25 mouse cellular contexts compared by ENCODE assay signal in the genomic region with DNA sequence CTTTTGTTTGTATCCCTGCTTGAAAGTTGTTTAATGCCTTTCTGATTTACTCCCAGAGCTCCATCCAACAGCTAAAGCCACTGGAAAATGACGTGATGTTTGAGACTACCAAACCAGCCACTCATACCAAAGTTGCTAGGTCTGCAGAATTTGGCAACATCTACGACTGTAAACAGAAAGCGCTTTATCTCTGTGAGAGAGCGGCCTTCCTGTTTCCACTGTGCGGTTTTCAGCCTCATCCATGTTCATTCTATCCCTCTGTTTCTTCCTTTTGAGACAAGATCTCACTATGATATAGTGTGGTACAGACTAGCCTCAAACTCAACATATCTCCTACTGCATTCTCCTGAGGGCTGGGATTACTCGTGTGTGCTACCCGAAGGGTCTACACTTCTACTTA.
A peak's percentile ranks its signal among the peaks of the same experiment; 100 is the strongest.
DNase-seq lines count a peak whose midpoint lies in the region; ATAC-seq and TF ChIP-seq lines count a peak whose summit lies in the region.
"Had no signal": no experiment of that assay in that cellular context is flagged by ENCODE, and none has a peak within 500 bp of the region (broad histone marks: within the 10 kb centered on the region; RNA-seq: fewer than 3 reads in every experiment).

No protein-coding gene starts in this region.

- no peak overlapping the region for H3K4me3 ChIP-seq in kidney, adult 2 months (ENCODE audit: insufficient read depth, low read depth, low read length)
- H3K4me3 ChIP-seq in lung, embryonic 14.5 days (ENCODE audit: low read depth, low read length) = no peak overlapping the region
- no peak overlapping the region for H3K4me3 ChIP-seq in liver, embryonic 12.5 days
- H3K4me3 ChIP-seq: erythroblast, embryonic 14.5 days; forebrain, embryonic 10.5 days; gastrocnemius, adult 2 months; heart, embryonic 13.5 days; hindbrain, embryonic 15.5 days had no signal

- peak overlapping the region; percentile 18; the same call in 1 of the 2 replicates for H3K27ac ChIP-seq in kidney, adult 2 months (ENCODE audit: insufficient read depth, low read depth, low read length)
- no peak overlapping the region for H3K27ac ChIP-seq in lung, embryonic 14.5 days (ENCODE audit: low read depth)
- H3K27ac ChIP-seq in liver, embryonic 12.5 days = no peak overlapping the region
- H3K27ac ChIP-seq: forebrain, embryonic 10.5 days; gastrocnemius, adult 2 months; heart, embryonic 13.5 days; hindbrain, embryonic 15.5 days had no signal

- no peaks in the 10 kb centered on the region; the same call in 1 of the 2 replicates for H3K9me3 ChIP-seq in lung, embryonic 14.5 days (ENCODE audit: low read depth, low read length)
- H3K9me3 ChIP-seq in liver, embryonic 12.5 days (replicated peaks) = no peaks in the 10 kb centered on the region
- H3K9me3 ChIP-seq: G1E; hindbrain, embryonic 15.5 days had no signal

- TF ChIP-seq POLR2A in kidney, adult 2 months (IDR thresholded peaks at IDR 0.05; ENCODE audit: low read depth, low read length) = no peak

- 81% methylated on average over 7 of the region's 7 CpGs for WGBS in kidney, adult 2 months
- WGBS in lung, embryonic 14.5 days = 75% methylated on average over 7 of the region's 7 CpGs
- WGBS in liver, embryonic 12.5 days (ENCODE audit: insufficient replicate concordance) = 25% methylated on average over 7 of the region's 7 CpGs

- H3K9ac ChIP-seq in lung, embryonic 14.5 days = no peak overlapping the region
- H3K9ac ChIP-seq in liver, embryonic 12.5 days = no peak overlapping the region
- H3K9ac ChIP-seq: heart, embryonic 13.5 days; hindbrain, embryonic 15.5 days had no signal

- no peaks in the 10 kb centered on the region for H3K27me3 ChIP-seq in kidney, adult 2 months (replicated peaks; ENCODE audit: control insufficient read depth, insufficient read depth, low read length)
- no peaks in the 10 kb centered on the region for H3K27me3 ChIP-seq in lung, embryonic 14.5 days (ENCODE audit: insufficient read depth, low read length)
- H3K27me3 ChIP-seq in liver, embryonic 12.5 days (replicated peaks) = 0 out of 2 replicates have a peak, but pooled peaks cover 4% of the 10 kb centered on the region
- H3K27me3 ChIP-seq: heart, embryonic 13.5 days; hindbrain, embryonic 15.5 days; Patski had no signal

- H3K36me3 ChIP-seq in kidney, adult 2 months (ENCODE audit: control insufficient read depth, insufficient read depth, low read length) = no peaks in the 10 kb centered on the region
- H3K36me3 ChIP-seq in lung, embryonic 14.5 days (ENCODE audit: insufficient read depth) = no peaks in the 10 kb centered on the region
- H3K36me3 ChIP-seq in liver, embryonic 12.5 days = no peaks in the 10 kb centered on the region
- H3K36me3 ChIP-seq: forebrain, embryonic 10.5 days; G1E; heart, embryonic 13.5 days; hindbrain, embryonic 15.5 days had no signal

- no peak for ATAC-seq in lung, embryonic 14.5 days (ENCODE audit: insufficient read depth)
- peak; percentile 49 for ATAC-seq in megakaryocyte progenitor cell, adult 5-6 weeks (replicated peaks; ENCODE audit: poor library complexity)
- ATAC-seq in liver, embryonic 12.5 days = no peak
- ATAC-seq: activated CD4-positive, CD25-positive, alpha-beta regulatory T cell, adult 4 months; CD4-positive, CD25-positive, alpha-beta regulatory T cell, adult 4 months; forebrain, embryonic 14.5 days had no signal

- 0 out of 2 replicates have a peak, but pooled peaks cover 5% of the 10 kb centered on the region for H3K4me1 ChIP-seq in kidney, adult 2 months (ENCODE audit: control insufficient read depth, insufficient read depth, low read length)
- no peaks in the 10 kb centered on the region for H3K4me1 ChIP-seq in lung, embryonic 14.5 days (ENCODE audit: insufficient read depth)
- no peaks in the 10 kb centered on the region for H3K4me1 ChIP-seq in liver, embryonic 12.5 days
- H3K4me1 ChIP-seq: hindbrain, embryonic 15.5 days had no signal

- no peak overlapping the region for H3K4me2 ChIP-seq in lung, embryonic 14.5 days
- no peak overlapping the region for H3K4me2 ChIP-seq in liver, embryonic 12.5 days
- H3K4me2 ChIP-seq: heart, embryonic 13.5 days; hindbrain, embryonic 15.5 days had no signal

- DNase-seq in kidney, adult 2 months = no peak
- DNase-seq in kidney, postnatal 36 days = no peak
- DNase-seq in lung, embryonic 14.5 days = peak; percentile 11
- no peak for DNase-seq in lung, postnatal 14 days
- peak; percentile 18 for DNase-seq in MEL-GATA-1-ER (ENCODE audit: extremely low read depth, low read depth)
- DNase-seq in retina, postnatal 1 day = no peak
- DNase-seq: adrenal gland, postnatal 14 days; cerebellum, adult 11-12 months; cerebellum, adult 9-10 months; cerebellum, postnatal 25 days; gastrocnemius, adult 2 months; gastrocnemius, postnatal 25 days; heart, adult 11 months; heart, postnatal 36 days had no signal

- no peak for TF ChIP-seq CTCF in kidney, adult 2 months (conservative IDR thresholded peaks at IDR 0.05; ENCODE audit: insufficient read depth, insufficient read length, low read depth, low read length)
- no peak for TF ChIP-seq CTCF in lung, embryonic 14.5 days (IDR thresholded peaks at IDR 0.05; ENCODE audit: low read depth)

Comparison
In these comparisons a context has a peak if more than half of its experiments do, and no peak if none do; other contexts are left out.
1. DNase-seq: peak in lung, embryonic 14.5 days (single experiment) and MEL-GATA-1-ER (single experiment); none in kidney, adult 2 months (single experiment), kidney, postnatal 36 days (0 of 2), lung, postnatal 14 days (single experiment) and retina, postnatal 1 day (single experiment).